Mouse (Mus musculus) common myeloid progenitor, adult 5-6 weeks (primary cell): ENCODE results near the gene Nudt7. TPM values are rescaled to one million over a fixed set of nuclear protein-coding genes. Genes with fewer than 3 reads are reported as not detected.

Source experiments
- ATAC-seq: replicated peaks from 2 replicates; pipeline ENCODE4 v1.8.0; 2016; ENCODE audit warnings: low read depth, mild to moderate bottlenecking, moderate TSS enrichment, inconsistent platforms; ENCODE audit not compliant: poor library complexity, severe bottlenecking
- total RNA-seq: library from RNA; stranded (forward); fragments of 200-1000, 187-1606 nt; gene quantifications from 2 replicates; pipeline ENCODE4 v1.2.3, GENCODE M21; 2017

Gene Nudt7
- 23.1 and 30.9 TPM in 2 replicates for total RNA-seq

DNA sequence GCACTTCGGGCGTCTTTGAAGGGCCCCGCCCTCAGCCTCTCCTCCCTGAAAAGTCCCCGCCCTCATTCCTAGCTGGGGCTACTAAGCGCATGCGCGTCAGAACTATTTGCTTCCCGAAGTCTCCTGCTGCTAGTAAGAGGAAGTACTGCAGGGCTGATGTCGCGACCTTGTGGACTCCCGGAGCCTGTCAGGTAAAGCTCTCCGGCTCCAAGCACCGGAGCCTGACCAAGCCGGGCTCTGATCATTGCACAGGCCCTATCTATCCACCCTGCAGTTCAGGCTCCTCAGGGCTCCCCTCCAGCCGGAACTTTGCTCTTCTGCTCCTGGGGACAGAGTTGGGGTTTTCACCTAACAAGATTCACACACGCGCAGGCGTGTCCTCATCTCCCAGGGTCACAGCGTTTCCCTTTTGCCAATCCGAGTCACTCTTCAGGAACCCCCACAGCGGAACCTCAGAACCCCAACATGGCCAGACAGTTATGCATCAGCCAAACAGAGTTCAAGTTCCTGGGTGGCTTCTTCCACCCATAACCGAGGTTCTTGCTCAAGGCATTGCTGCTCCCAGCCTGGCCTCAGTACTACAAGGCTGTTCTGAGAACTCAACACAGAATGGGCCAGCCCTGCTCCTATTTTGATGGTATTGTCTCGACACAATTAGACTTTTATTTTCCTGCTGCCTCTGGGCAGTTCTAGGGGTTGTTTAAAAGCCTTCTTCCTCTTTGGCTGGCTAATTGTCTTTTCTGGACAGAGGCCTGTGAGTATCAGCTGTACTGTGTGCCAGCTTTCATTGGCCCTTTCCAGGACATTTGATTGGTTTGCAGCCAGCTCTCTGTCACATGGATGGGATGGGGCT, at the start of gene Nudt7:
Gene Nudt7 (plus strand): TSS at position 48 of the 853 bp plus-strand sequence.
- peak; percentile 91 for ATAC-seq

DNA sequence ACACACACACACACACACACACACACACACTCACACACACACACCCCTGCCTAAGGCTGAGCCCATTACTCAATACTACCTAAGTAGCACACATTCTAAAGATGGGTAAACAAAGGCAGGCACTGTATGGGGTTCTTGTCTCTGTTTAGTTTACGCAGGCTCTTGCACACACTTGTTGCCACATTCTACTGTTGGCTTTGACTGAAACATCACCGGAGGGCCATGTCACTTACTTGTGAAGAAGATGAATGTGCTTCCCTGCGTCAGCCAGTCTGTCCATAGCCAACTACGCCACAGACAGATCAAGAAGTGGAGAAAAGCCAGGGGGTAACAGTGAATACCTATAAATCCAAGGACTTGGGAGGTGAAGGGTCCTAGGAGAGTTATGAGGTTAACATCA, 45.4 kb upstream of the Nudt7 start:
- ATAC-seq: no peak

DNA sequence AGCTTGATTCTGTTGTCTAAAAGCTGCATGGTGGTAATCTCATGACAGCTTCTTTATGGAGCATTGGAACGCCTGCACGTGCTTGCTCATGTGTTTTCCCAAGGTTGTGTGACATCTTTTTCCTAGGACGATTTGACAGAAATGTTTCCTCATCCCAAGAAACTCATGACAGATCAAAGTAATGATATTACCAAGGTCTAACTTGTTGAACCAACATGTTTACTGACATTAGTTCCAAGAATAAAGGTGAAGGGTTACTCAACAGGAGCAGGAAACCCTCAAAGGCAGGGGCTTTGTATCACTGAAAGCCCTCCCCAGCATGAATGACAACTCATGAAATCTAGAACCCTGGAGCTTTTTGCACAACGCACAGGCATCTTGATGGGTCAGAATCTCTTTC, 42.6 kb upstream of the Nudt7 start:
- ATAC-seq: no peak

DNA sequence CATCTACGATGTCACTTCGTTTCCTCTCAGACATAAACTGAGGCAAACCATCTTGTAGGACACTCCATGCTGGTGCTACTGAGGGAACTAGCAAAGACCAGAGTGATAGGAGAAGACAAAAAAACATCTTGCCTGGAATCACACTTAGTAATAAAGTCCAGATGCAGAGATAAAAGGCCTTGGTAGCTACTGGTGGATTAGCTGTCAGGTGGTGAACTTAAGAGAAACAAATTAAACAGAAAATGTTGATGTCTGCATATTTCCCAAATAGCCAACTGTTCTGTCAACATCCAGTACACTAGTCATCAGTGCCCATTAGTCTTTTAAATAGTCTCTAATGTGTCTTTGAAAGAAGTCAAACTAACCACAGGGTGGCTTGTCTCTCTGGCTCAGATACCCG, 40.0 kb upstream of the Nudt7 start:
- ATAC-seq: no peak

DNA sequence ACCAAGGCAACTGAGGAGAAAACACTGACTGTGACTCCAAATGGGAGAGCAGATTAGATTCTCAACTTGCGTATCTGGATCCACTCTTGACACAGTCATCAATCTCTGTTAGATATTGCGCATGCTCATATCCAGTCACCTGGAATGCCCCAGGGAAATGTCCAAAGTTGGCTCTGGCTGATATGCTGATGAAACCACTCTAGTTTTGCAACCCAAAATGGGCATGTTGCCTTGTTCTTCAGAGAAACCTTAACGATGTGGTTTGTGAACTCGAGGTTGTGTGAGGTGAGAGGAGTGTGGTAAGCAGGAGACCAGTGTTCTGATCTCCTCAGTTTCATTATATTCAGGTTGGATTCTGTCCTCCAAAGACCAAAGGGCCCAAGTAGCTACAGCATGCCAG, 38.8 kb upstream of the Nudt7 start:
- no peak for ATAC-seq

DNA sequence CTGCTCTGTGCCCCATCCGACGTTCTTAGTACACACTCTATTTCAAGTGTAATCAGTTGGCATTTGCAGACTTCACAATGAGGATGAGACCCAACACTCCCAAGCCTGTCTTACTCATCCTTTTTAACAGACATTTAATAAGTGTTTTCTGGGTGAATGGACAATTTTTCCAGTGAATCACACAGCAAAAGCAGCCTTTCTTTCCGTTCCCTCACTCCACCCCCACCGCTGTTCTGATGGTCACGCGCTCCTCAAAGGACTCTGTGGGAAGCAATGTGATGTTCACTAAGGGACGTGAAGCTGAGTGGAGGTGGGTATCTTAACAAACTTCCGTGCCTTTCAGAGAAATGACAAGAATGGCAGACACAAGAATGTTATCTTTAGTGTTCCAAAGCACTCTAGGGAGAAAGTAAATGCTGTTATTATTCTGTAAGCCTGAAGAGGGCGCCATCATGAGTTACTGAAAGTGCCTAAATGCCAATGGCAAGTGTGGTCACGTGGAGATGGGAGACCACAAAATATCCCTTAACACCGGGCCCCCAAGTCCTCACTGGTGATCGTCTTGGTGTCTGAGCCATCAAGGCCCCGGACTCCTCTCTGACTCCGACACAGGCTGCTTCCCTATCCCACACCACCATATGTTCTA, 32.7 kb upstream of the Nudt7 start:
- peak; percentile 77 for ATAC-seq

DNA sequence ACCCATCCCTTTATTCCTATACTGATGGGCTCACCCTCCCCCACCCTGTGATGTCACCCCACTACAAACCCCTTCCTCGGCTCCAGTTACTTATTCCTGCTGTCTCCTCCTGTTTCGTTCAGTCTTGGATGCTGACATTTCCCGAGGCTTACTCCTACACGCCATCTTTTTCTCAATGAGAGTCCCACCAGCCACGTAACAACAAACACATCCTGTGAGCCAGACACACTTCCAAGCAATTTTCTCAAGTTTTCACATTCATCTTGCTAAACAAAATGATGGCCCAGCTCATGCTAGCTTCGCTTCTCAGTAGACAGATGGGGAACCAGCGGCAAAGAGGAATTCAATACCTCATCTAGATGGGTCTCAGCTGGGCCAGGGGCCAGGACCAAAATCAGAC, 30.0 kb upstream of the Nudt7 start:
- ATAC-seq: no peak

DNA sequence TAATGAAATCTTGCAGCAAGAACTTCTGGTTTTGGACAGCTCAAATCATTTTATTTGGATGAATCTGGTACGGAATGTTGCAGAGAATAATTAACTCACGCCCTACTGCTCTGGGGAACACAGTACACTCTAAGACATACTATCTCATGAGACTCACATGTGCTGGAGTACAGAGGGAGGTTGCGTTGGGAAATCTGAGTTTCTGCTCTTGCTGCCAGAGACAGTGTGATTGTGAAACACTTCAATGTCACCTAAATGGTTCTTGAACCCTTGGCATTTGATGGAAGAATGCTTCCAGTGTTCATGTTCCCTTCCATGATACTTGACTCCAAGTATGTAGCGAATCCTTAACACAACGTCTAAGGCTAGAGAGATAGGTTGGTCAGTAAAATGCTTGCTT, 27.4 kb upstream of the Nudt7 start:
- no peak for ATAC-seq

DNA sequence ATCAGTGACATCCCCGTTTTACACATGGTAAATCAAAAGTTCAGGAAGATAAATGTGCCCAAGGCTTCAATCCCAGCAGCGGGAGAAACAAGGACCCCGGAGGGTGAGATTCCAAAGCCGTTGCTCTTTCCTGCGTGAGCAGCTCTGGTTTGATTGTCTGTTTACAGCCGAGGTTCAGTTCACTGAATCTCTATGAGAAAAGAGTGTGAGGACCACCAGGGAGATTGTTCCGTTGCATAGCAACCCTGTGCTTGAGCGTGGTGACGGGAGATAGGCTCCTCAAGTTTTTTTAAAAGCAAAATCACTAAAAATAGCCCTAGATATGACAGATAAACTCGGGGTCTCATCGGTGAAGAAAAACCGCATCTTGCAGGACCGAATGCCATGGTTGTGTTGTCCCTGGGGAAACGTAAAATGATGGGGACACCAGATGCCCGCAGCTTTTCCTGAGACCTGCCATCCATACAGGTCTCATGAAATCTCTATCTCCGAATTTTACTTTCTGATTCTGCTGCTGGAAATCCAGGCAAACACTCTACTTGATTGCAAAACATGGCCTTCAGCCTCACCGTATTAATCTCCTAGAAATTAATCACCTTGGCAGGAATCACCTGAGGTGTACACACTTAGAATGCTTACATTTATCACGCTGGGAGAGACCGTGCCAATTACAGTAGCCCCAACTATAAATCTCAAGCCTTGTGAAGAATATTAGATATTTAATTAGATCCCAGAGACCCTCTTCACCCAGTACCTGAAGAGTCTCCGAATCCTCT, 23.8 kb upstream of the Nudt7 start:
- no peak for ATAC-seq

DNA sequence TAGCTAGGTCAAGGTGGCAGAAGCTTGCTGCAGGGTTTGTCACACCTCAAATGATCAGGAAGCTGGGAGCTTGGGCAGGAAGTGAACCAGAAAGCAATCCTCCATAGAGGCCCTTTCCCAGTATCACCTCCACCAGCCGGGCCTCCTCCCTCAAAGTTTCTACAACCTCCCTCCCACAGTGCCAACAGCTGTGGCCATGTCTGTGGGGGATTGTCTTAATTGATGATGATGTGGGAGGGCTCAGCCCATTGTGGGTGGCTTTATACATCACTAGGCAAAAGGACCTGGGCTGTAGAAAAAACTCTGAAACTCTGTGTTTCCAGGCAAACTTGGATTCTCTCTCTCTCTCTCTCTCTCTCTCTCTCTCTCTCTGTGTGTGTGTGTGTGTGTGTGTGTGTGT, 18.3 kb upstream of the Nudt7 start:
- no peak for ATAC-seq

DNA sequence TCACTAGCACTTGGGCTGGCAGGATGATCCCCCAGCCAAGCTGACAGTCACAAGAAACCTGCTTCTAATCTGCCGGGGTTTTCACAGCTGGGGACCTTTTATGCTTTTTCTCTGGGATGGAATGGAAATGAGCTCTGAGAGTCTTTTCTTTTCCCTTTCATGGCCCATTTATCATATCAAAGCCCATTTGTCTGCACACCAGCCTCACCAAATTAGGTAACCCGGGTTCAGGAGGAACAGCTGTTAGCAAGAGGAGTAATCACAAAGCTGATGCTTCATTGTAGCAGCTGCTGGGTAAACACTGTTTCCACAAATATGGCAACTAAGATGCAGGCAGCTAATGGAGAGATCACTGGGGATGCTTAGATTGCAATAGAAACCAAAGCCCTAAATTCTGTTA, 17.3 kb upstream of the Nudt7 start:
- no peak for ATAC-seq

DNA sequence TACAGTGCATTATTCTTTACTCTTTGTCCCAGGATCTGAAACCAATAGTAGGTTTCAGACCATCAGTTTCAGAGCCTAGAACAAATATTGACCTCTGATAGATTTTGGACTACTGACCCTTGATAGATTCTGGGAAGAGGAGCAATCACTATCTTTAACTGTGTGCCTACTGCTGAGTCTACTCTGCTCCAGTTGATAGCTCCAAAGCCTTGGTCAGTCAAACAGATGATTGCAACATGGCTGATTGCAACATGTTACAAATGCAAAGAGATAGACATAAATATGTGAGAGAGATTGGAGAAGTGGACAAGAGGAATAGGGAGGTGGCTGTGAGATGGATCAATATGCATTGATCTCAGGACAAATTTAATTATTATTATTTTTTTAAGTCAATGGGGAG, 15.9 kb upstream of the Nudt7 start:
- ATAC-seq: peak; percentile 47; the same call in 1 of the 2 replicates

DNA sequence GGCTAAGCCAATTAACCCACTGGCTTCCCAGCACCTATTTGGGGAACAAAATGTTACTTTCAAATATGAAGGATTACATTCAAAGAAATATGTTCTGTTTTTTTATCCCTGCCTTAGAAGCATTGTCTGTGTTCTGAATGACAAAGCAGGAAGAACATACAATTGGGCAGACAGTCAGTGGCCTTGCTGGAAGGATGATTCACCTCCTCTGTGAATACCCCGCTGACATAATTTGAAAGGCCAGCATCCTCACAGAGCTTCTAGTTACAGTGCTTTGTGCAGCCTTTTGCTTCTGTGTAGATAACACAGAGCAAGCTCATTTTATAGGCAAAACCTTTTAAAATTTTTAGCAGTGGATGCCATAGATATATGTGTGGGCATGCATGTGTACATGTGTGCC, 11.6 kb upstream of the Nudt7 start:
- ATAC-seq: no peak

DNA sequence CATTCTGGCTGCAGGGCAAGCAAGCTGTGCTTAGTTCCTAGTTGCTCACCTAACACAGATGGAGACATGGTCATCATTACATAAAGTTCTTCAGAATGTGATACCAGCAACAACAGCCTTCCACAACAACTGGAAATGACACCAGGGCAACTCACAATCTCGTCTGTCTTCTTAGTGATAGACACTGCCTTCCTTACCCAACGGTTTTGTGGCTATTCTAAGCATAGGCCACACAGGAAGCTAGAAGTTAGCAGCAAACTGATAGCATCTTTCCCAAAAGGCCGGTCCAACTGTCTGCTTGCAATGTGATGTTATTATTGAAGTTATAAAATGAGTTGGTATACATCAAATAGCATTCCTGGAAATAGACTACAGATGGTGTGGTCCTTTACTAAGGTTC, 9.7 kb upstream of the Nudt7 start:
- peak; percentile 87 for ATAC-seq

DNA sequence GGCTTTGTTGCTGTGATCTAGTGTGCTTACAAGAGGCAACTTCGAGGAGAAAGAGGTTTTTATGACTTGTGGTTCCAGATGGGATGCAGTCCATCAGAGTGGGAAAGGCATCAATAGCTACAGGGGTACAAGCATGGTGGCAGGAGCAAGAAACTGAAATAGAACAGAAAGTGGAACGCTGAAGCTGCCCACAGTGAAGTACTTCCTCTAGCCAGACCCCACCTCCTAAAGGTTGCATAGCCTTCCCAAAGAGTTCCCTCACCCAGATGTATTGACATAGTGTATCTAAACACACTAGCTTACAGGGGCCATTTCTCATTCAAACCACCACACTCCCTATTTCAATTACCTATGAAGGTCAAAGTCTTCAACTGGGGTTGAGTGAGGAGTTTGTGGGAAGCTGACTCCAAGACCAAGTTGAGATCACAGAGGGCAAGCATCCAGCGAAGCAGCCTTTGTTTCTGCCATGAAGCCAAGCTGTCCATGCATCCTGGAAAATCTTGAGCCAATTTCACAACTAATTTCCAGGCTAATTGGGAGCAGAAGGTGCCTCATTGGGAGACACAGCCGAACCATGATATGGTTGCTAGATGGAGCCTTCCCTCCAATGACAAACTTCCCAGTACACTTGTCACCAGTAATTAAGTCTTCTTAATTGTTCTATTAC, 9.1 kb upstream of the Nudt7 start:
- ATAC-seq: peak; percentile 40; the same call in 1 of the 2 replicates

DNA sequence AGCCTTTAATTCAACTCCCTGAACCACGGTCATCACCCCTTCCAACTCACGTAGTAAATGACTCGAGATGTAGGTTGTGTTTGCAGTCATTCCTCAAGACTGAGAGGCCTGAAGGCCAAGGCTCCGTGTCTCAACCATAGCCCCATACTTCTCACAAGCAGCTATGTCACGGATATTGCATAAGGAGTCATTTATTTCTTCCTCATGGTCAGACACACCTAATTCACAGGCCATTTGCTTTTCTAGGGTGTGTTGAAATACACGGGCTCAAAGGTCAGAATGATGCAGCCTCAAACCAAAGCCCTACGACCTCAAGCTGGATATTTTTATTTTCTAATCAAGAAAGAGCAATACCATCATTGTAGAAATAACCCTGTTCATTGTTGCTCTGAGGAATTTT, 2.5 kb upstream of the Nudt7 start:
- no peak for ATAC-seq

DNA sequence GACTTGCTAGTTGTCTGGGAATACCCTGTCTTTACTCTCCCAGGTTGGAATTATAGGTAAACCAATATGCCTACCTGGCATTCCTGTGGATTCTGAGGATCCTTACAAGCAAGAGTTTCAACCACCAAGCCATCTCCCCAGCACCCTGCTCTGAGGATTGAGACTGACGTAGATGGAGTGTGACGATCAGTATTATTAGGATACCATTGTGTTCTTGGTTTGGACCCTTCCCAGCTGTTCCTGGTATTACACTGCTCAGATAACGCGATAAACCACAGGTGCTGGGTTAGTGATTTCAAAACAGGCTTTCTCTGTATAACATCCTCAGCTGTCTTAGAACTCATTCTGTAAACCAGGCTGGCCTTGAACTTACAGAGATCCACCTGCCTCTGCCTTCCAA, 1.9 kb upstream of the Nudt7 start:
- no peak for ATAC-seq

DNA sequence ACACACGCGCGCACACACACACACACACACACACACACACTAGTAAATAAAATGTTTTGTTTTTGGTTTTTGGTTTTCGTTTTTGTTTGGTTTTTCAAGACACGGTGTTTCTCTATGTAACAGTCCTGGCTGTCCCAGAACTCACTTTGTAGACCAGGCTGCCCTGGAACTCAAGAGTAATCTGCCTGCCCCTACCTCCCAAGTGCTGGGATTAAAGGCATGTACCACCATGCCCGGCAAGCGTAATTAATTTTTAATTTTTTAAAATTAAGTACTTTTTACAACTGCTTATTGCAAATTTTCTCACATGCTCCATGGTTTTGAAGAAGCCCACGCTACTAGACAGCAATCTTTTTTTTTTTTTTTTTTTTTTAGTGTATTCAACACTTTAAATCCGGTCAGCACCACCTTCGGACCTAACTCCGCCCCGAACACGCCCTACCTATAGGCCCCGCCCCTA, 277 bp upstream of the Nudt7 start:
- no peak for ATAC-seq

DNA sequence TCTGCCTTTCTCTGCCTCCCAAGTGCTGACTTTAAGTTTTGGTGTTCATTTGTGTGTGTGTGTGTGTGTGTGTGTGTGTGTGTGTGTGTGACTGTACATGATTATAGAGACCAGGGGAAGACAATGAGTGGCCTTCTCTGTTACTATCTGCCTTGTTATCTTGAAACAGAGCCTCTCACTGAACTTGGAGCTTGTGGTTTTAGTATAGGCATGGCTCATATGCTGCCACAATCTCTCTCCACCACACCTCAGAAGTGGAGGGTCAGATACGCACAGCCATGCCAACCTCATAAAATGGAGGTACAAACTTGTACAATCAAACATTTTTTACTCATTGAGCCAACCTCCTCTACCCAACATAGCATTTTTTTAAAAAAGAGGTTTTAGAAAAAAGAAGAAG, 3.4 kb downstream of the Nudt7 start:
- peak; percentile 37 for ATAC-seq

DNA sequence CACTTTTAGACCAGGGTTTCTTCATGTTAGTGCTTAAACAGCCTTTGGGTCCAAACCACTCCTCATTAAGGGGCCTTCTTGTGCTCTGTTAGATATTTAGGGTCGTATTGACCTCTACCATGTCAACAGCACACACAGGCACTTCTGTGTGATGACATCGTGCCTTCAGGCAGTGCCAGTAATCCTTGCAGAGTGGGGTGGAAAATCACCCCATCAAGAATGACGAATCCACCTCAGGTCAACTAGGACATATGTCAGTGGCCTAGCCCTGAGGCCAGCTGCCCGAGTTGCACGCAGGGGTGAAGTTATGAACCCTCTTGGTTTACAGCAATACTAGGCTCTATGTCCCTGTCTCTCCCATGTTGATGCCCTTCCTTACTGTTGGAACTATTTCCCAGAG, 3.8 kb downstream of the Nudt7 start:
- no peak for ATAC-seq
